Mouse (Mus musculus): Measurements from ENCODE around the gene Bsg.
"Not testable (repeated sequence)": the region's sequence is repeated elsewhere in the genome, so short reads cannot be mapped to it uniquely, and the experiment has no call there.

The Bsg gene

GRCm38 (mm10) chr10:79733847-79734246 is 29.6 kb downstream of the Bsg start:
- DNase-seq (ENCODE audit: low spot score in 2 of 2), result no peak

- no peak for DNase-seq (ENCODE audit: low spot score in 2 of 2)
Measured at GRCm38 (mm10) chr10:79735361-79735760, 31.1 kb downstream of the Bsg start.

DNA sequence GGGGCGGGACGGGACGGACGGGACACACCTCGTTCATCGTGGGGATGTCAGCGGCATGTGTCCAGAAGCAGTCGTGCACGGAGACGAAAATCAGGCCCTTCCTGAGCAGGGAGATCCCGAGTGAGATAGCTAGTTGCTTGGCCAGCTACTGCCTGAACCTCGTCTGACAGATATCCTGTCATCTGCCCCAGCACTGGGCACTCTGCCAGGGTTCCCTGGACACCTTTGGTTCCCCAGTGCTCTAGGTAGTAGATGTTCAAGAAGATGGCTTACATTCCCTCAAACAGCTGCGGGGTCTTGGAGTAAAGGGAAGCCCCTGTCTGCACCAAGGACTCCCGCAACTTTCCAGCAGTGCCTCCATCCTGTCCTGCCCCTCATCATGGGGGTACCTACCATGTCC is 32.4 kb downstream of the Bsg start:
- no peak for DNase-seq (ENCODE audit: low spot score in 2 of 2)

DNA sequence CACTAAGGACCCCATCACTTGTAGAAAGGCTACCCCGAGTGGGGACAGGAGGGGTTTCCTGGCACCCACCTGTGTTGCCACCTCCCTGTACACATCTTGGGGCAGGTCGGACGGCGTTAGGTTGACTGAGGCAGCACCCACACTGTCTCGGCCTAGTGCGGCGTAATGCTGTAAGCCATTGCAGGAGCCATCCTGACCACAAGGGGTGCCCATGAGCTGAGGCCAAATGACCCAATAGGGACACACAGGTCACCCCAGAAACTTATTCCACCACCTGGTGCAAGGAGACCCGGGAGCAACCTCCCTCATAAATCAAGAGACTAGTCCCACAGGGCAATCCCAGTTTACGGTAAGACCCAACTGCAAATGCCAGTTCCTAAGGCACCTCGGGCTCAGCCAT is 34.0 kb downstream of the Bsg start:
- DNase-seq (ENCODE audit: low spot score in 2 of 2), result peak in 1 of 2 experiments; percentile 30

DNA sequence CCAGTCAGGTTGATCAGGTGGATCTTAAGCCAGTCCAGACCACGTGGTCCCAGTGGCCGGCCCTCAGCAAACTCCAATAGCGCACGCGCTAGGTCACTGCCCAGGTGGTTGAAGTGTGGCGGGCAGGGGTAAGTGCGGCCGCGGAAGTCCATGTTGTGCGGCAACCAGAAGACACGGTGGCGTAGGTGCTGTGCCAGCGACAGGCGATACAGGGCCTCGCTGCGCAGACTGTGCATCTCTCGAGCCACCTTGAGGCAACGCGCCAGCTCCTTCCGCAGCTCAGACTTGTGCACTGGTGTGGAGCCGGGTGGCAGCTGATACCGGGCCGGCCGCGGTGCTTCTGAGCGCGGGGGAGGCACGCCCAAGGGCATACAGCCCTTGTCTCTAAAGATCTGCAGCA is 34.9 kb downstream of the Bsg start:
- DNase-seq (ENCODE audit: low spot score in 2 of 2), result no peak

DNA sequence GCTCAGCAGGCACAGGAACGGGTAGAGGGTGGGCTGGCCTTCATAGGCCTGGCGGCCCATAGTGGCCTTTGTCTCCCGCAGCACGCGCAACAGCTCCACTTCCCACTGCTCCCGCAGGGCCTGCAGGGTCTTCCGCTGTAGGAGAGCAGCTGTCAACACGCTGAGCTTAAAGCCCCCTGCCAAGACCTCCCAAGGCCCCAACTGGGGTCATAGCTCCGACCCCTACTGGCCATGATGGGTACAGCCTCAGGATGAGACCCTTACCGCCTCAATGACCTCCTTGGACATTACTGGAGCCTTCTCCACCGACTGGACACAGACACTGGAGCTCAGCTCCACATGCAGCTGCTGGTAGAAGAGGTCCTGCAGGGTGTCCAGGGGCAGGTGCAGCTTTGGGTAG is 36.6 kb downstream of the Bsg start:
- no peak for DNase-seq (ENCODE audit: low spot score in 2 of 2)

DNA sequence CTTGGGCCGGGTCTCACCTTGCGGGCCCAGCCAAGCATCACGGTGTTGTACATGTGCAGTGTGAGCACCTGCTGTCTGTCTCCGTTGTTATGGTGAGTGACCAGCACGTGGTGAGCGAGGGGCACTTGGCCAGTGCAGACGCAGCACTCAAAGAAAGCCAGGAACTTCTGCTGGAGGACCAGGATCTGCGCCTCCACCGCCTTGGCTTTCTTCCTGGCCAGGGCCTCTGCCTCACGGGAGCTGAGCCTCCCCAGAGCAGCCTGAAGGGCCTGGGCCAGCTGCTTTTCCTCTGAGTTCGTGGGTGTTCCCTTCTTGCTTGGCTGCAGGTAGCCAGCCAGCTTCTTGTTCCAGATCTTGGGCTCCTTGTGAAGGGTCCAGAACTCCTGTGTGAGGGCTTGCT is 38.9 kb downstream of the Bsg start:
- no peak for DNase-seq (ENCODE audit: low spot score in 2 of 2)

GRCm38 (mm10) chr10:79743650-79744365 is 39.5 kb downstream of the Bsg start:
- no peak for DNase-seq (ENCODE audit: low spot score in 2 of 2)

GRCm38 (mm10) chr10:79745411-79745810 is 41.1 kb downstream of the Bsg start:
- DNase-seq (ENCODE audit: low spot score in 2 of 2), result no peak

DNA sequence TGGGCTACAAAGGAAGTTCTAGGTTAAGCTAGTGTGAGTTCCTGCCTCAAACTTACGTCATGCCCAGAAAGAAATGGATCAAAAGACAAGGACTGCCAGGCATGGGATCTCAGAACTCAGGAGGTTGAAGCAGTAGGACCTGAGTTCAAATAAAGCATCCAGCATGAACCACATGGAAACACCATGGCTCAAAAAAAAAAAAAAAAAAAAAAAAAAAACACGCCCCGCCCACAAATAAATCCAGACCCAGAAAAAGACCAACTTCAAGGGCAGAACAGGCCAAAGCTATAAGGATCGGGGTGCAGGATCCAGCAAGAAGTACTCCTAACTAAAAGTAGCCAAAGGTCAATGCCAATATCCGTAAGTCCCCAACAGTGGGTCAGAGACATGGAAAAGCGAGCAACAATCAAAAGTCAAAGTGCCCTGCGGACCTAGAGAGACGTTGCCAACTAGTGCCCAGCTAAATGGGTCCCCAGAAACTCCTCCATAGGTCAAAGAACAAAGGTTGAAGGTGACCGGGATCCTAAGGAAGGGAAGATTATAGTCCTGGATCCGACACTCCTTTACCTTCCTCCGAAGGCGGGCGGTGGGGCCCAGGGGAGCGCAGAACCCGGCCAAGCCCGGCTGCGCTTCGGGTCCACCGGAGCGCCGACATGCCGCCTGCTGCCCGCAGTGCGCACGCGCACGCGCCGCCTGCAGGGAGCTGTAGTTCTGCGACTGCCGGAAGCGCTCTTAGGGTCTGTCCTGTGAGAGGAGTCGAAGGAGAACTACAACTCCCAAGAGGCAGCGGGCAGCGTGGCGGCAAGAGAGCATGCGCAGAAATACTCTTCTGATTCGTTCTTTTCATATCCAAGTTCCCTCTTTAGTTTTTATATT is 41.8 kb downstream of the Bsg start, which contains the start of gene Polrmt:
Gene Polrmt, minus strand, starts transcription at position 684 of the 876 bp plus-strand sequence.
- DNase-seq (ENCODE audit: low spot score in 2 of 2), result peak; percentile 94

DNA sequence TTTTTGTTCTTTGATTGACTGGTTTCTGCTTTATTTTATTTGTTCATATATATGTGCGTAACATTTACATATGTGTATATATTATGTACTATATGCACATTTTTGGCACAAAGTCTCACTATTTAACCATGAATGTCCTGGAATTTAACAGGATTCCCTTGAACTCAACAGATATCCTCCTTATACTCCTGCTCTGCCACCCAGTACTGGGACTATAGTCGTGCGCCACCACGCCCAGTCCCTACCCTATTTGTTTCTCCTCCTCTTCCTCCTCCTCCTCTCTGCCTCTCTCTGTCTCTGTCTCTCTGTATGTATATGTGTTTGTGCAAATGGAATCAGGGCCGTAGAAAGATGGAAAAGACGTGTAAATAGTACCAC is 42.5 kb downstream of the Bsg start:
- no peak for DNase-seq (ENCODE audit: low spot score in 2 of 2)

- DNase-seq (ENCODE audit: low spot score in 2 of 2), result no peak
Measured at GRCm38 (mm10) chr10:79748496-79748895, 44.2 kb downstream of the Bsg start.

DNA sequence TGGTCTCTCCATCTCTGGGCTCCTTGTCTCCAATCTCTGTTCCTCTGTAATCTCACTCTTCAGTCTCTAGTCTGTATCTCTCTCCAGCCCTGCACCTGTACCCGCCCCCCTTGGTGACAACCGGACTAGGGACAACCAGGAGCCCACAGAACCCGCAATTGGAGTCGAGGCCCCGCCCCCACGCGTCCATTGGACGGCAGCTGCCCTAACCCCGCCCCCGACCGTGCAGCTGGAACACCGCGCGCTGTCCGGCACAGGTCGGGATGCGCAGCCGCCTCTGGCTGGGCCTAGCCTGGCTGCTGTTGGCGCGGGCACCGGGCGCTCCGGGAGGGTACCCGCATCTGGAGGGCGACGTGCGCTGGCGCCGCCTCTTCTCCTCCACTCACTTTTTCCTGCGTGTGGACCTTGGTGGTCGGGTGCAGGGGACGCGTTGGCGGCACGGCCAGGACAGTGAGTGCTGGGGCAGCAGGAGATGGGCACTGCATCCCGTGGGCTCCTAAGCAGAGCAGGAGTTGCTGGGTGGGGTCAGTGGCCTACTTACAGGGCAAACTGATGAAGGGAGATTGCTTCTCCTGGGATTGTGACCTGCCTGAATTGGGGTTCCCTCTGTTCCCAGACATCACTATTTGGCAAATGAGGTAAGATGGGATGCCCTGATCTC is 50.7 kb downstream of the Bsg start, which contains the start of gene Fgf22:
Gene Fgf22, plus strand, starts transcription at position 221 of the 661 bp plus-strand sequence.
- DNase-seq (ENCODE audit: low spot score in 2 of 2), result no peak

GRCm38 (mm10) chr10:79755854-79756253 is 51.6 kb downstream of the Bsg start:
- DNase-seq (ENCODE audit: low spot score in 2 of 2), result no peak

DNA sequence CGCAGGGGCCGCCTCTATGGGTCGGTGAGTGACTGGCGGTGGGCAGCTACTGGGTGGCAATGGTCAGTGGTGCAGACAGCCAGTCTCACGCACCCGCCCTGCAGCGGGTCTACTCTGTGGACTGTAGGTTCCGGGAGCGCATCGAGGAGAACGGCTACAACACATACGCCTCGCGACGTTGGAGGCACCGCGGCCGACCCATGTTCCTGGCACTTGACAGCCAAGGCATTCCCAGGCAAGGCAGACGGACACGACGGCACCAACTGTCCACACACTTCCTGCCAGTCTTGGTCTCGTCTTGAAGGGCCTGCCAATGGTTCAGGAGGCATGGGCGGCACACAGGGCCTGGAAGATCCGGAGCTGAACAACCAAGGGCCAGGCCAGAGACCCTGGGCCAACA is 52.4 kb downstream of the Bsg start:
- no peak for DNase-seq (ENCODE audit: low spot score in 2 of 2)

DNA sequence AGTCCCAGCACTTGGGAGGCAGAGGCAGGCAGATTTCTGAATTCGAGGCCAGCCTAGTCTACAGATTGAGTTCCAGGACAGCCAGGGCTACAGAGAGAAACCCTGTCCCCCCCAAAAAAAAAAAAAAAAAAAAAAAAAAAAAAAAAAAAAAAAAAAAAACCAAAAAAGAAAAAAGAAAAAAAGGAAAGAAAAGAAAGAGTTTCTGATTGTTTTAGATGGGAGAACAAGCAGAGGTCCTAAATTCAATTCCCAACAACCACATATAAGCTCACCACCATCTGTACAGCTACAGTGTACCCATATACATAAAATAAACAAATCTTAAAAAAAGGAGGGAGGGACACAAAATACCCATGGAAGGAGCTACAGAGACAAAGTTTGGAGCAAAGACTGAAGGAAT is 55.4 kb downstream of the Bsg start:
- not testable (repeated sequence) for DNase-seq (ENCODE audit: low spot score in 2 of 2)

DNA sequence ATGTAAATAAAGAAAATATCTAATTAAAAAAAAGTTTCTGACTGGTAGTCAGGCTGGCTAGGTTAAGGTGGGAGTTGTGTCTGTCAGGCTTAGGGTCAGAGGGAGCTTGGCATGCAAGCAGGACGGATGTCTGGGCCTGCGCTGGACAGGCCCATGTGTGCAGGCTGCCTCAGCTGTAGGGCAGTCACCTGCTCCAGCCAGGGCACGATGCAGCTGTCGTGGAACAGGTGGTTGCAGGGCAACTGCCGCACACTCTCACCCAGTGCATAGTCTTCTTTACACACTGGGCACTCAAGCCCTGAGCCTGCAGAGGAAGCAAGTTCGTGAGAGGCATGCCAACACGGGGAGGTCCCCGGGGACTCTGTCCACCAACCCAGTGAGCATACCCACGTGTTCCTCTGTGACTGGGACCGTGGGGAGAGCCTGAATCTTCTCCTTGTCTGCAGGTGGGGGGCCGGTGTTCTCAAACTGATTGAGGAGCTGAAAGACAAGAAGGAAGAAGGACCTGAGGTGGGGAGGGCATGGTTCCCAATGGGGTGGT is 56.4 kb downstream of the Bsg start:
- DNase-seq (ENCODE audit: low spot score in 2 of 2), result no peak

All from thymus, postnatal 10 days (tissue).